Mouse (Mus musculus) ES-E14 (cell line): ENCODE measurements around the gene Nectin2. TPM values are rescaled to one million over a fixed set of nuclear protein-coding genes. Genes with fewer than 3 reads are reported as not detected.

Experiments
- DNase-seq: peaks from one replicate; pipeline ENCODE4 v3.0.0-alpha.2; 2013; ENCODE audit warnings: low read depth, low spot score
- H3K27ac ChIP-seq: 2 replicates; pipeline ENCODE4 v1.5.1; 2012; ENCODE audit warnings: low read depth, mild to moderate bottlenecking, low read length, moderate library complexity, mixed read lengths; ENCODE audit not compliant: poor library complexity, insufficient read depth, severe bottlenecking
- H3K36me3 ChIP-seq: 2 replicates; pipeline ENCODE4 v1.6.1; 2012; ENCODE audit warnings: mild to moderate bottlenecking, low read length, moderate library complexity, mixed read lengths; ENCODE audit not compliant: control insufficient read depth, poor library complexity, insufficient read depth, severe bottlenecking
- H3K4me1 ChIP-seq, 2 experiments: fragments of 150-350 bp in 1 of 2; sonication (generic) in 1 of 2; 2 replicates each; pipeline ENCODE4 v1.6.1; 2012; ENCODE audit warnings: low read length in 2 of 2, mild to moderate bottlenecking in 1 of 2, mixed read lengths in 1 of 2; ENCODE audit not compliant: control insufficient read depth in 2 of 2, insufficient read depth in 2 of 2, poor library complexity in 1 of 2
- H3K4me3 ChIP-seq, 2 experiments: fragments of 150-350 bp in 1 of 2; sonication (generic) in 1 of 2; 2 replicates each; pipeline ENCODE4 v1.5.1; 2012; ENCODE audit warnings: low read length in 2 of 2, low read depth in 1 of 2, mild to moderate bottlenecking in 1 of 2, mixed read lengths in 1 of 2; ENCODE audit not compliant: insufficient read depth in 1 of 2, poor library complexity in 1 of 2, severe bottlenecking in 1 of 2
- H3K9ac ChIP-seq: 2 replicates; pipeline ENCODE4 v1.6.1; 2012; ENCODE audit warnings: low read depth, mild to moderate bottlenecking, low read length, mixed read lengths; ENCODE audit not compliant: poor library complexity, insufficient read depth, severe bottlenecking
- H3K9me3 ChIP-seq: fragments of 150-350 bp; sonication (generic); 2 replicates; pipeline ENCODE4 v1.6.1; 2012; ENCODE audit warnings: low read depth, mild to moderate bottlenecking, low read length; ENCODE audit not compliant: control insufficient read depth, insufficient read depth
- CHD2 ChIP-seq: IDR thresholded peaks from 2 replicates; pipeline ENCODE4 v1.6.1; 2014; ENCODE audit warnings: mild to moderate bottlenecking, low read depth, low read length, inconsistent platforms
- HCFC1 ChIP-seq: IDR thresholded peaks from 2 replicates; pipeline ENCODE4 v1.6.1; 2012; ENCODE audit warnings: low read length, inconsistent platforms, borderline replicate concordance; ENCODE audit not compliant: insufficient read depth
- MAFK ChIP-seq: IDR thresholded peaks from 2 replicates; pipeline ENCODE4 v1.6.1; 2014; ENCODE audit warnings: mild to moderate bottlenecking, low read depth, low read length, inconsistent platforms; ENCODE audit not compliant: insufficient read depth
- ZC3H11A ChIP-seq: IDR thresholded peaks from 2 replicates; pipeline ENCODE4 v1.6.1; 2012; ENCODE audit warnings: low read depth, mild to moderate bottlenecking, inconsistent platforms, low read length, borderline replicate concordance
- ZNF384 ChIP-seq: IDR thresholded peaks from 2 replicates; pipeline ENCODE4 v1.6.1; 2012; ENCODE audit warnings: low read depth, low read length, inconsistent platforms
- in situ Hi-C, 2 experiments: fragments of 600-800 bp; cut with MboI; formaldehyde crosslinking; loops; one replicate each; pipeline ENCODE4 v1.15.1; 2025; ENCODE audit warnings: low sequenced_read_pairs in 2 of 2, inconsistent platforms in 1 of 2; ENCODE audit not compliant: unreplicated experiment in 2 of 2
- total RNA-seq: library from RNA; depleted of rRNA; stranded (reverse); fragments of 300-350 nt; gene quantifications from 2 replicates; pipeline ENCODE4 v1.2.3, GENCODE M21; 2012

Gene Nectin2
- total RNA-seq, 1 experiment: 241 TPM

GRCm38 (mm10) chr7:19712414-19712813, 37.9 kb downstream of the Nectin2 start:
- no peak for DNase-seq
- TF ChIP-seq ZC3H11A (no peak), HCFC1 (no peak), ZNF384 (no peak), CHD2 (no peak), MAFK (no peak)
- Histone ChIP-seq H3K4me3 (no peak overlapping the region), H3K4me1 (peaks cover 0 to 14% of the 10 kb centered on the region in 2 experiments; a peak in 1 of 4 replicates), H3K27ac (no peak overlapping the region), H3K9me3 (no peaks in the 10 kb centered on the region), H3K9ac (no peak overlapping the region), H3K36me3 (peaks cover 54% of the 10 kb centered on the region)
- in situ Hi-C loops: no loop called here

GRCm38 (mm10) chr7:19710650-19711049, 39.6 kb downstream of the Nectin2 start:
- H3K36me3 ChIP-seq: peaks cover 55% of the 10 kb centered on the region
- in situ Hi-C loops: no loop called here
- TF ChIP-seq ZNF384 (no peak), HCFC1 (no peak), ZC3H11A (no peak), MAFK (no peak)
- no peak overlapping the region for H3K4me3 ChIP-seq
- no peak for DNase-seq
- no peaks in the 10 kb centered on the region for H3K9me3 ChIP-seq
- peaks cover 0 to 8% of the 10 kb centered on the region in 2 experiments; a peak in 1 of 4 replicates for H3K4me1 ChIP-seq
- H3K9ac ChIP-seq: no peak overlapping the region
- H3K27ac ChIP-seq: no peak overlapping the region

DNA sequence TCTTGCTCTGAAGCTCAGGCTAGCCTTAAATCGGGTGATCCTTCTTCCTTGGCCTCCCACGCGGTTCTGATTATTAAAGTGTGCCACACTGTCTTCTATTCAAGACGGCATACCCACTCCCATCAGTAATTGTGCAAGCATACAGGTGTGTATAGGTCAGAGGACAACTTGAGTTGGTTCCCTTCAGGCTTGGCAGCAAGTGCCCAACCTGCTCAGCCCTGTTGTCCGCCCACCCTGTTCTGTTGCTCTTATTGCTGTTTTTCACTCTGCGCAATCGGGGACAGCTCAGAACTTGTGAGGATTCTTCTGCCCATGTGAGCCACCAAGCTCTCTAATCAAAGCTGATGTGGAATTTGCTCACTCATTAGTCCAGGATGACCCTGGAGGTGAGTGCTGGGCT, 45.0 kb downstream of the Nectin2 start:
- H3K9me3 ChIP-seq: no peaks in the 10 kb centered on the region
- no peak for TF ChIP-seq ZNF384
- no peak for TF ChIP-seq HCFC1
- no peak for TF ChIP-seq MAFK
- no peak for TF ChIP-seq ZC3H11A
- no peak for TF ChIP-seq CHD2
- H3K4me3 ChIP-seq: no peak overlapping the region
- in situ Hi-C loops: no loop called here
- no peak for DNase-seq
- no peak overlapping the region for H3K27ac ChIP-seq
- peaks cover 49% of the 10 kb centered on the region for H3K36me3 ChIP-seq
- peaks cover 0 to 15% of the 10 kb centered on the region in 2 experiments; a peak in 2 of 4 replicates for H3K4me1 ChIP-seq
- H3K9ac ChIP-seq: no peak overlapping the region

DNA sequence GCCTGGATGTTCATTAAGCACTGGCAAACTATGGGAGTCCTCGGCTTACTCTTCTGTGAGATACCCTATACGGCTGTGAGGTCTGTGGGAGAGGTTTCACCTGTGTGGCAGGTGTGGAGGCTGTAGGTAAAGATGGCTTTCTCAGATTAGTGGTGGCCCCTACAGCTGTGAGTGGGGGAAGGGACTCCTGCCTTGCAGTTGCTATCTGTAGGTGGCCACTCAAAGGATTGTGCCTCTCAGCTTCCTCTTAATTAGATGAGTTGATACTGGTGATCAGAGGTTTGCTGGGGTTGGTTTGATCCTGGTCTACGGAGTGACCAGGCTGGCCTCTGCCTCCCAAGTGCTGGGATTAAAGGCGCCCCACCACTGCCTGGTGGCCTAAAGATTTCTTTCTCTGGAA, 45.8 kb downstream of the Nectin2 start:
- in situ Hi-C loops: no loop called here
- no peaks in the 10 kb centered on the region for H3K9me3 ChIP-seq
- no peak overlapping the region for H3K9ac ChIP-seq
- DNase-seq: no peak
- peaks cover 0 to 20% of the 10 kb centered on the region in 2 experiments; a peak in 2 of 4 replicates for H3K4me1 ChIP-seq
- no peak for TF ChIP-seq CHD2
- no peak for TF ChIP-seq HCFC1
- TF ChIP-seq ZC3H11A: no peak
- no peak for TF ChIP-seq MAFK
- no peak for TF ChIP-seq ZNF384
- H3K4me3 ChIP-seq: no peak overlapping the region
- H3K36me3 ChIP-seq: peaks cover 43% of the 10 kb centered on the region
- no peak overlapping the region for H3K27ac ChIP-seq
